Mouse (Mus musculus) olfactory bulb, adult 2 months (tissue): ENCODE measurements around the gene 4930451I11Rik.

Experiments used
- CTCF ChIP-seq: fragments of 200-500 bp; IDR thresholded peaks from 2 replicates; pipeline ENCODE4 v1.5.1; 2012; ENCODE audit warnings: low read depth, mild to moderate bottlenecking, low read length, moderate library complexity; ENCODE audit not compliant: insufficient read depth
- POLR2A ChIP-seq: fragments of 200-500 bp; IDR thresholded peaks from 2 replicates; pipeline ENCODE4 v1.6.1; 2012; ENCODE audit warnings: mild to moderate bottlenecking, low read depth, low read length, moderate library complexity; ENCODE audit not compliant: insufficient read depth

- TF ChIP-seq CTCF (no peak), POLR2A (no peak)
These were observed 14.1 kb upstream of the 4930451I11Rik start for GRCm38 (mm10) chr7:126845516-126845915.
